Comparison of ENCODE assay signal across 9 mouse cellular contexts in genomic region chr10:80033511-80034391, GRCm38 (mm10). TPM values are rescaled to one million over a fixed set of nuclear protein-coding genes. Genes with fewer than 3 reads are reported as not detected.
DNase-seq lines count a peak whose midpoint lies in the region; ATAC-seq lines count a peak whose summit lies in the region.
"Had no signal": no experiment of that assay in that cellular context is flagged by ENCODE, and none has a peak within 500 bp of the region (broad histone marks: within the 10 kb centered on the region; RNA-seq: fewer than 3 reads in every experiment).

No protein-coding gene starts in this region.

- H3K9ac ChIP-seq in heart, embryonic 13.5 days: peak overlapping the region; percentile 47
- H3K9ac ChIP-seq: midbrain, embryonic 12.5 days had no signal

- peaks cover 56% of the 10 kb centered on the region for H3K36me3 ChIP-seq in heart, embryonic 13.5 days
- H3K36me3 ChIP-seq in megakaryocyte, embryonic 14.5 days (replicated peaks; ENCODE audit: low read length): peaks cover 99% of the 10 kb centered on the region

- WGBS in heart, embryonic 13.5 days: 26% methylated on average over 9 of the region's 9 CpGs

- no peak overlapping the region for H3K4me3 ChIP-seq in heart, embryonic 13.5 days
- peak overlapping the region; percentile 83 for H3K4me3 ChIP-seq in megakaryocyte, embryonic 14.5 days (replicated peaks)
- H3K4me3 ChIP-seq: midbrain, embryonic 12.5 days had no signal

- DNase-seq in adrenal gland, adult (ENCODE audit: inconsistent age in 2 of 2, low spot score in 1 of 2): peak; percentile 69 to 88
- DNase-seq in adrenal gland, postnatal 4 days (ENCODE audit: low spot score in 2 of 2): no peak
- peak; percentile 39 for DNase-seq in urinary bladder, postnatal 25 days (ENCODE audit: low spot score)
- no peak for DNase-seq in urinary bladder, postnatal 36 days (ENCODE audit: low spot score in 2 of 2)
- peak; percentile 63 to 67 for DNase-seq in kidney, postnatal 36 days
- no peak for DNase-seq in ovary, postnatal 14 days (ENCODE audit: low spot score)

- H3K27ac ChIP-seq in heart, embryonic 13.5 days (replicated peaks): peak overlapping the region; percentile 83
- H3K27ac ChIP-seq: midbrain, embryonic 12.5 days had no signal

- H3K4me2 ChIP-seq in heart, embryonic 13.5 days: peak overlapping the region; percentile 36; the same call in 1 of the 2 replicates
- H3K4me2 ChIP-seq: midbrain, embryonic 12.5 days had no signal

- ATAC-seq in heart, embryonic 13.5 days (ENCODE audit: extremely low read depth, insufficient number of reproducible peaks, low FRiP score, low TSS enrichment): no peak

- peaks cover 41% of the 10 kb centered on the region for H3K4me1 ChIP-seq in heart, embryonic 13.5 days
- H3K4me1 ChIP-seq in megakaryocyte, embryonic 14.5 days: peaks cover 99% of the 10 kb centered on the region

- no peaks in the 10 kb centered on the region for H3K27me3 ChIP-seq in heart, embryonic 13.5 days (replicated peaks)
- H3K27me3 ChIP-seq in megakaryocyte, embryonic 14.5 days (replicated peaks): no peaks in the 10 kb centered on the region
- H3K27me3 ChIP-seq: midbrain, embryonic 12.5 days had no signal

- H3K9me3 ChIP-seq in heart, embryonic 13.5 days: no peaks in the 10 kb centered on the region
- no peaks in the 10 kb centered on the region for H3K9me3 ChIP-seq in megakaryocyte, embryonic 14.5 days
- H3K9me3 ChIP-seq: midbrain, embryonic 12.5 days had no signal

RNA-seq across cellular contexts. Expression of gene Polr2e, which starts 5.8 kb away (rescaled TPM):
- 100 to 1,000 TPM; 103 to 112 TPM for total RNA-seq in adrenal gland, postnatal 4 days (2021)
- polyA plus RNA-seq in heart, embryonic 13.5 days (2015; fragmentation: Nextera tagmentation; extraction: Ambion mirVana): 149 and 154 TPM in 2 replicates
- 147 and 260 TPM in 2 replicates for polyA plus RNA-seq in megakaryocyte, embryonic 14.5 days (2012; ENCODE audit: insufficient read depth, low replicate concordance)

RNA-seq across cellular contexts. Expression of gene Gpx4, which starts 13.2 kb away (rescaled TPM):
- 100 to 1,000 TPM; 576 to 622 TPM for total RNA-seq in adrenal gland, postnatal 4 days (2021)
- 691 and 741 TPM in 2 replicates for polyA plus RNA-seq in heart, embryonic 13.5 days (2015; fragmentation: Nextera tagmentation; extraction: Ambion mirVana)
- polyA plus RNA-seq in megakaryocyte, embryonic 14.5 days (2012; ENCODE audit: insufficient read depth, low replicate concordance): 3,942 and 9,172 TPM in 2 replicates

RNA-seq across cellular contexts. Expression of gene Arhgap45, which starts 17.3 kb away (rescaled TPM):
- 1 to 10 TPM; 7.1 to 8.5 TPM for total RNA-seq in adrenal gland, postnatal 4 days (2021)
- polyA plus RNA-seq in heart, embryonic 13.5 days (2015; fragmentation: Nextera tagmentation; extraction: Ambion mirVana): 5.5 and 6.5 TPM in 2 replicates
- 375 and 477 TPM in 2 replicates for polyA plus RNA-seq in megakaryocyte, embryonic 14.5 days (2012; ENCODE audit: insufficient read depth, low replicate concordance)

RNA-seq across cellular contexts. Expression of gene Abca7, which starts 37.5 kb away (rescaled TPM):
- total RNA-seq in adrenal gland, postnatal 4 days (2021): 10 to 100 TPM; 21.9 to 23.0 TPM
- polyA plus RNA-seq in heart, embryonic 13.5 days (2015; fragmentation: Nextera tagmentation; extraction: Ambion mirVana): 2.2 and 2.6 TPM in 2 replicates
- 47.4 and 62.2 TPM in 2 replicates for polyA plus RNA-seq in megakaryocyte, embryonic 14.5 days (2012; ENCODE audit: insufficient read depth, low replicate concordance)

RNA-seq across cellular contexts. Expression of gene Cnn2, which starts 45.4 kb away (rescaled TPM):
- total RNA-seq in adrenal gland, postnatal 4 days (2021): 10 to 100 TPM; 40.9 to 48.7 TPM
- polyA plus RNA-seq in heart, embryonic 13.5 days (2015; fragmentation: Nextera tagmentation; extraction: Ambion mirVana): 264 and 271 TPM in 2 replicates
- polyA plus RNA-seq in megakaryocyte, embryonic 14.5 days (2012; ENCODE audit: insufficient read depth, low replicate concordance): 1,011 and 1,303 TPM in 2 replicates

Comparison
In these comparisons a context has a peak if more than half of its experiments do, and no peak if none do; other contexts are left out.
1. DNase-seq: peak in adrenal gland, adult (2 of 2), urinary bladder, postnatal 25 days (single experiment) and kidney, postnatal 36 days (2 of 2); none in adrenal gland, postnatal 4 days (0 of 2), urinary bladder, postnatal 36 days (0 of 2) and ovary, postnatal 14 days (single experiment).
2. RNA of gene Arhgap45, which starts 17.3 kb away (polyA plus RNA-seq): 375 to 477 TPM in megakaryocyte, embryonic 14.5 days; 5.5 to 6.5 TPM in heart, embryonic 13.5 days; every median in the first group is over 10 times any median in the second.